Mouse (Mus musculus): ENCODE measurements around the gene Prmt2. TPM values are rescaled to one million over a fixed set of nuclear protein-coding genes. Genes with fewer than 3 reads are reported as not detected.

The Prmt2 gene
- polyA plus RNA-seq, 1 experiment from 2014 or later = 38.0 TPM

DNA sequence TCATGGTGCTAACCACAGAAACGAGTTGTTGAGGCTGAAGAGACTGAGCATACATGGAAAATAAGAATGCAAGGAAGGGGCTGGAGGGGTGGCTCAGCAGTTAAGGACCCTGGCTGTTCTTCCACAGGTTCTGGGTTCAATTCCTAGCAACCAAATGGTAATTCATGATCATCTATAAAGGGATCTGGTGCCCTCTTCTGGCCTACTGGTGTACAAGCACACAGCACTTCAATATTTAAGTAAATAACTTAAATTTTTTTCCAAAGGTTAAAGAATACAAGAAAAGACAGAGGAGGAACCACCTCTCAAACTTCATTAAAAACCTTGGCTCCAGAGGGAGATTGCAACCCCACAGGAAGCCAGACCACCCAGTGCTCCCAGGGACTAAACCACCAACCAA lies 8.0 kb downstream of the Prmt2 start:
- no peak overlapping the region for H3K27ac ChIP-seq
- no peak overlapping the region for H3K4me2 ChIP-seq (ENCODE audit: low read length)
- no peak overlapping the region for H3K9ac ChIP-seq (ENCODE audit: low read depth, low read length)
- no peaks in the 10 kb centered on the region for H3K27me3 ChIP-seq (ENCODE audit: insufficient read depth, low read length)
- 85% methylated on average over 1 of the region's 1 CpGs for WGBS
- no peaks in the 10 kb centered on the region for H3K4me1 ChIP-seq (replicated peaks; ENCODE audit: insufficient read depth, low read length)
- DNase-seq (ENCODE audit: low spot score) (peak; percentile 32), ATAC-seq (replicated peaks; ENCODE audit: low FRiP score, low read depth) (no peak)
- H3K36me3 ChIP-seq (ENCODE audit: insufficient read depth, low read length) = no peaks in the 10 kb centered on the region
- no peaks in the 10 kb centered on the region for H3K9me3 ChIP-seq (replicated peaks; ENCODE audit: low read length)
- H3K4me3 ChIP-seq (replicated peaks; ENCODE audit: low read depth, low read length) = no peak overlapping the region
- TF ChIP-seq CTCF (IDR thresholded peaks at IDR 0.05; ENCODE audit: low read depth) = peak; percentile 59

DNA sequence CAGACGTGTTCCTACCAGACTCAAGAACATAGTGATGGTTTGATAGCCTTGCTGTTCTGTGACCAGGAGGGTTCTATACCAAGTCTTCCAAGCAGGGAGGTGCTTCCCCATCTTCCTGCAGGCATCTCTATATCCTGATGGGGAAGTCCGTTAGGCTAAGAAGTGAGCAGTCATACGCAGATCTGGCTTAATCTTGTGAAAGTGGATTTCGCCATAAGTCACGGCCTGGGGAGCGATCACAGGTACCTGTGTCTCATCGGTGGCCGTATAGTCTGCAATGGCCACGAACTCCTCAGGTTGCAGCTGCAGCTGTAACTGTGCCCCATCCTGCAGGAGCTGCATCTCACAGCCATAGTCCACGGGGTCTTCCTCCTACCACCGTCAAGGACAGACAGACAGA lies 11.7 kb downstream of the Prmt2 start:
- H3K4me3 ChIP-seq (replicated peaks; ENCODE audit: low read depth, low read length) = no peak overlapping the region
- H3K27ac ChIP-seq = no peak overlapping the region
- DNase-seq (ENCODE audit: low spot score) = no peak
- no peaks in the 10 kb centered on the region for H3K27me3 ChIP-seq (ENCODE audit: insufficient read depth, low read length)
- WGBS = 95% methylated on average over 11 of the region's 11 CpGs
- no peak for TF ChIP-seq CTCF (IDR thresholded peaks at IDR 0.05; ENCODE audit: low read depth)
- H3K4me2 ChIP-seq (ENCODE audit: low read length) = no peak overlapping the region
- H3K9ac ChIP-seq (ENCODE audit: low read depth, low read length) = no peak overlapping the region
- H3K4me1 ChIP-seq (replicated peaks; ENCODE audit: insufficient read depth, low read length) = no peaks in the 10 kb centered on the region
- H3K9me3 ChIP-seq (replicated peaks; ENCODE audit: low read length) = no peaks in the 10 kb centered on the region
- ATAC-seq (replicated peaks; ENCODE audit: low FRiP score, low read depth) = no peak
- H3K36me3 ChIP-seq (ENCODE audit: insufficient read depth, low read length) = peaks cover 22% of the 10 kb centered on the region; the same call in 1 of the 2 replicates

DNA sequence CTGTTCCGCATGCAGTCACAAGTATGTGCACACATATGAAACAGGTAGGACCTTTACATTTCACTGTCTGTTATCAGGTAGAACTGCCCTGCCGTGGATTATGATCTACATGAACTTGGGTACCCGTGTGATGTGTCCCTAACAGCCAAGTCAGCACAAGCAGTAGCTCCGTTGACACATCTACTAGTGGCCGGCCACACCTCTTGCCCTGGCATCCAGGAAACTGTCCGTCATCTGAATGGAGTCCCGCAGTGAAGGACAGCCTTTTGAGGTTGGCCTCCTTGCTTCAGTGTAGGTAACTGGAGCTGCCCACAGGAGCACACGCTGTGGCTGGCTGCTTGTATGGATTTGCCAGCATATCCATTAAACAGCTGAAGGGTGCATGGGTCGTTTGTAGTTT lies 19.4 kb downstream of the Prmt2 start:
- Histone ChIP-seq H3K9ac (ENCODE audit: low read depth, low read length) (no peak overlapping the region), H3K9me3 (replicated peaks; ENCODE audit: low read length) (no peaks in the 10 kb centered on the region; the same call in 1 of the 2 replicates), H3K36me3 (ENCODE audit: insufficient read depth, low read length) (peaks cover 47% of the 10 kb centered on the region), H3K4me3 (replicated peaks; ENCODE audit: low read depth, low read length) (no peak overlapping the region), H3K27ac (no peak overlapping the region), H3K27me3 (ENCODE audit: insufficient read depth, low read length) (no peaks in the 10 kb centered on the region), H3K4me2 (ENCODE audit: low read length) (no peak overlapping the region), H3K4me1 (replicated peaks; ENCODE audit: insufficient read depth, low read length) (no peaks in the 10 kb centered on the region)
- ATAC-seq (replicated peaks; ENCODE audit: low FRiP score, low read depth) (no peak), DNase-seq (ENCODE audit: low spot score) (no peak)
- 78% methylated on average over 9 of the region's 9 CpGs for WGBS
- no peak for TF ChIP-seq CTCF (IDR thresholded peaks at IDR 0.05; ENCODE audit: low read depth)

DNA sequence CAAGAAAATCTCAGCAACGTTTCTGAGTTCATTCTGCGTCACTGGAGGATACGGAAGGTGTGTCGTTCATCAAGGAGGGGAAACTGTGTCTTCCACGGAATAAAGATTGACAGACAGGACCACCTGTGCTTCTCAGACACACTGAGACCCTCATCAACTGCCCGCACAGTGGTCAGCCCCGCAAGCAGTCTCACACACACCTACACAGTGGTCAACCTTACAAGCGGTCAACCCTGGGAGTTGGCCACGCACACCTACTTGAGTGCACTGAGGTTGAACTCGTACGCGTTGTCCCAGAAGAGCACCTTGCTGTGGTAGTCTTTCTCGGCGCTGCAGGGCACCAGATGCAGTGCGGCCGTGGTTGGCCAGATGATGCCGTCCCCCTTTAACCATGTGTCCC lies 20.6 kb downstream of the Prmt2 start:
- ATAC-seq (replicated peaks; ENCODE audit: low FRiP score, low read depth) = no peak
- H3K27ac ChIP-seq = no peak overlapping the region
- H3K9ac ChIP-seq (ENCODE audit: low read depth, low read length) = no peak overlapping the region
- no peak for DNase-seq (ENCODE audit: low spot score)
- WGBS = 98% methylated on average over 17 of the region's 17 CpGs
- no peaks in the 10 kb centered on the region for H3K4me1 ChIP-seq (replicated peaks; ENCODE audit: insufficient read depth, low read length)
- H3K4me2 ChIP-seq (ENCODE audit: low read length) = no peak overlapping the region
- H3K27me3 ChIP-seq (ENCODE audit: insufficient read depth, low read length) = no peaks in the 10 kb centered on the region
- H3K36me3 ChIP-seq (ENCODE audit: insufficient read depth, low read length) = peaks cover 41% of the 10 kb centered on the region
- H3K4me3 ChIP-seq (replicated peaks; ENCODE audit: low read depth, low read length) = no peak overlapping the region
- TF ChIP-seq CTCF (IDR thresholded peaks at IDR 0.05; ENCODE audit: low read depth) = no peak
- H3K9me3 ChIP-seq (replicated peaks; ENCODE audit: low read length) = no peaks in the 10 kb centered on the region; the same call in 1 of the 2 replicates

DNA sequence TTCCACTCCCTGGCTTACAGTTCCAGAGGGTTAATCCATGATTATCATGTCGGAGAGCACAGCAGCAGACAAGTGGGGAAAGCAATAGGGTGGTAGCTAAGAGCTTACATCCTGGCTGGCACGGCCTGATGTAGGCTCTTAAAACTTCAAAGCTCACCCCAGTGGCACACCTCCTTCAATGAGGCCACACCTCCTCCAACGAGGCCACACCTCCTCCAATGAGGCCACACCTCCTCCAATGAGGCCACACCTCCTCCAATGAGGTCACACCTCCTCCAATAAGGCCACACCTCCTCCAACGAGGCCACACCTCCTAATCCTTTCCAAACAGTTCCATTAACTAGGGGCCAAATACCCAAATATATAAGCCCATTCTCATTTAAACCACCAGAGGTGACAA lies 23.5 kb downstream of the Prmt2 start:
- no peak overlapping the region for H3K4me2 ChIP-seq (ENCODE audit: low read length)
- WGBS = 90% methylated on average over 4 of the region's 4 CpGs
- no peak overlapping the region for H3K9ac ChIP-seq (ENCODE audit: low read depth, low read length)
- no peak overlapping the region for H3K27ac ChIP-seq
- DNase-seq (ENCODE audit: low spot score) = no peak
- no peaks in the 10 kb centered on the region; the same call in 1 of the 2 replicates for H3K9me3 ChIP-seq (replicated peaks; ENCODE audit: low read length)
- no peak for ATAC-seq (replicated peaks; ENCODE audit: low FRiP score, low read depth)
- H3K27me3 ChIP-seq (ENCODE audit: insufficient read depth, low read length) = no peaks in the 10 kb centered on the region
- H3K4me3 ChIP-seq (replicated peaks; ENCODE audit: low read depth, low read length) = no peak overlapping the region
- TF ChIP-seq CTCF (IDR thresholded peaks at IDR 0.05; ENCODE audit: low read depth) = no peak
- no peaks in the 10 kb centered on the region for H3K4me1 ChIP-seq (replicated peaks; ENCODE audit: insufficient read depth, low read length)
- H3K36me3 ChIP-seq (ENCODE audit: insufficient read depth, low read length) = peaks cover 38% of the 10 kb centered on the region

DNA sequence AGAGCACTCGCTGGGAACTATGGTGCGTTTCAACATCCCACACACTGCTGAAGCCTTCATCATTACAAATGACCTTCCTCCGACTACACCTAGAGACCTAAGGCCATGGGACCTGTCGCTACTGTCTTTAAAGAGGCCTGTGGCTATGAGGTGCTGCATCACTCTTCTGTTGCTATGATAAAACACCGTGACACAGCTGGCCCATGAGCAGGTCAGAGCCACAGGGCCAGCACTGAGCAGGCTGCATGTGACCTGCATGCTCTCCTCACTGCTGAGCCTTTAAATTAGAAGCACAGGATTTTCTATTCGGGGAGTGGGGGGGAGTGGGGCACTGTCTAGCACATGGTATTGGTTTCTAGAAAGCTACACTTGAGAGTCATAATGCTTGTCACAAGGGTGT lies 25.5 kb downstream of the Prmt2 start:
- no peak overlapping the region for H3K4me3 ChIP-seq (replicated peaks; ENCODE audit: low read depth, low read length)
- no peaks in the 10 kb centered on the region for H3K27me3 ChIP-seq (ENCODE audit: insufficient read depth, low read length)
- peaks cover 42% of the 10 kb centered on the region for H3K36me3 ChIP-seq (ENCODE audit: insufficient read depth, low read length)
- DNase-seq (ENCODE audit: low spot score) (no peak), ATAC-seq (replicated peaks; ENCODE audit: low FRiP score, low read depth) (no peak)
- H3K9ac ChIP-seq (ENCODE audit: low read depth, low read length) = no peak overlapping the region
- no peaks in the 10 kb centered on the region for H3K4me1 ChIP-seq (replicated peaks; ENCODE audit: insufficient read depth, low read length)
- no peak for TF ChIP-seq CTCF (IDR thresholded peaks at IDR 0.05; ENCODE audit: low read depth)
- H3K4me2 ChIP-seq (ENCODE audit: low read length) = no peak overlapping the region
- WGBS = 93% methylated on average over 6 of the region's 6 CpGs
- H3K9me3 ChIP-seq (replicated peaks; ENCODE audit: low read length) = no peaks in the 10 kb centered on the region; the same call in 1 of the 2 replicates
- no peak overlapping the region for H3K27ac ChIP-seq

DNA sequence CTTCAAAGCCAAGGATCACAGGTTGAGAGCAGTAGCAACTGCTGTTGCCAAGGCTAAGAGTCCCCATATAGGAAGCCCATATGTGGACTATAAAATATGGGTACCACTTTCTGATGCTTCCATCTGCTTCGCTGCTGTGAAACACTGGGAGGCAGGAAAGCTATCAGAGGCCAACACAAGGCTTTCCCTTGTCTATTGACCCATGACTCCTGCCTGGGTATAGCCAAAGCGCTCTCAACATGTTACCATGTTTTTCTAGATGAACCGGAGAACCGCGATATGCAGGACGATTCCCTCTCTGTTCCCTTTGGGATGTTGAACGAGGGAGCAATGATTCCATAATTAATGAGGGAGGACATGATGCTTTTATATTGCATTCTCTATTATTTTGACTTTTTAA lies 26.9 kb downstream of the Prmt2 start:
- Histone ChIP-seq H3K27ac (no peak overlapping the region), H3K9me3 (replicated peaks; ENCODE audit: low read length) (no peaks in the 10 kb centered on the region; the same call in 1 of the 2 replicates), H3K4me2 (ENCODE audit: low read length) (no peak overlapping the region), H3K36me3 (ENCODE audit: insufficient read depth, low read length) (peaks cover 36% of the 10 kb centered on the region), H3K4me1 (replicated peaks; ENCODE audit: insufficient read depth, low read length) (no peaks in the 10 kb centered on the region), H3K27me3 (ENCODE audit: insufficient read depth, low read length) (no peaks in the 10 kb centered on the region), H3K9ac (ENCODE audit: low read depth, low read length) (no peak overlapping the region), H3K4me3 (replicated peaks; ENCODE audit: low read depth, low read length) (no peak overlapping the region)
- no peak for DNase-seq (ENCODE audit: low spot score)
- ATAC-seq (replicated peaks; ENCODE audit: low FRiP score, low read depth) = no peak
- no peak for TF ChIP-seq CTCF (IDR thresholded peaks at IDR 0.05; ENCODE audit: low read depth)
- 96% methylated on average over 7 of the region's 7 CpGs for WGBS
